Mouse (Mus musculus) liver, embryonic 11.5 days (tissue): ENCODE results near the gene Olfr975. TPM values are rescaled to one million over a fixed set of nuclear protein-coding genes. Genes with fewer than 3 reads are reported as not detected.
"Not testable (repeated sequence)": the region's sequence is repeated elsewhere in the genome, so short reads cannot be mapped to it uniquely, and the experiment has no call there.

Source experiments
- ATAC-seq: fragments of 200-750 bp; cut with Nextera tagmentation; replicated peaks from 2 replicates; pipeline ENCODE4 v1.8.0; 2017; ENCODE audit warnings: moderate number of reproducible peaks, mild to moderate bottlenecking, moderate TSS enrichment, moderate library complexity; ENCODE audit not compliant: low FRiP score
- DNase-seq: peaks from one replicate; pipeline ENCODE4 v3.0.0-alpha.2; 2017; ENCODE audit warnings: low spot score
- H3K27ac ChIP-seq: fragments of 300-500 bp; sonication (generic); 2 replicates; pipeline ENCODE4 v1.5.1; 2014; ENCODE audit warnings: mild to moderate bottlenecking, low read depth, low read length, control low read depth
- H3K27me3 ChIP-seq: fragments of 300-500 bp; sonication (generic); replicated peaks from 2 replicates; pipeline ENCODE4 v1.6.1; 2014; ENCODE audit warnings: low read length, mixed read lengths; ENCODE audit not compliant: control insufficient read depth, insufficient read depth
- H3K36me3 ChIP-seq: fragments of 300-500 bp; sonication (generic); 2 replicates; pipeline ENCODE4 v1.6.1; 2014; ENCODE audit warnings: mild to moderate bottlenecking, low read length, moderate library complexity, mixed read lengths; ENCODE audit not compliant: control insufficient read depth, insufficient read depth
- H3K4me1 ChIP-seq: fragments of 300-500 bp; sonication (generic); replicated peaks from 2 replicates; pipeline ENCODE4 v1.6.1; 2014; ENCODE audit warnings: low read length, mixed read lengths; ENCODE audit not compliant: control insufficient read depth, insufficient read depth
- H3K4me2 ChIP-seq: fragments of 300-500 bp; sonication (generic); 2 replicates; pipeline ENCODE4 v1.6.1; 2014; ENCODE audit warnings: mild to moderate bottlenecking, control low read depth, moderate library complexity
- H3K4me3 ChIP-seq: fragments of 300-500 bp; sonication (generic); 2 replicates; pipeline ENCODE4 v1.5.1; 2014; ENCODE audit warnings: low read depth, low read length, control low read depth
- H3K9ac ChIP-seq: fragments of 300-500 bp; sonication (generic); 2 replicates; pipeline ENCODE4 v1.6.1; 2014; ENCODE audit warnings: low read depth, low read length, control low read depth
- H3K9me3 ChIP-seq: fragments of 300-500 bp; sonication (generic); 2 replicates; pipeline ENCODE4 v1.6.1; 2016; ENCODE audit warnings: low read length, inconsistent platforms, mixed read lengths; ENCODE audit not compliant: control insufficient read depth
- WGBS: fragments of 180-500 bp; shearing (Covaris S2); extraction: QIAGEN DNeasy Blood & Tissue Kit; methylation state at CpG from one replicate; pipeline ENCODE4 v1.1.7; 2014; 5-methylcytosine and 5-hydroxymethylcytosine counted together
- polyA plus RNA-seq: library from polyadenylated mRNA; unstranded; fragments of >200 nt; fragmentation: Nextera tagmentation; extraction: Ambion mirVana; gene quantifications from 2 replicates; pipeline ENCODE4 v1.2.1, GENCODE M21; 2014

Gene Olfr975
- polyA plus RNA-seq, result not detected in 2 replicates

DNA sequence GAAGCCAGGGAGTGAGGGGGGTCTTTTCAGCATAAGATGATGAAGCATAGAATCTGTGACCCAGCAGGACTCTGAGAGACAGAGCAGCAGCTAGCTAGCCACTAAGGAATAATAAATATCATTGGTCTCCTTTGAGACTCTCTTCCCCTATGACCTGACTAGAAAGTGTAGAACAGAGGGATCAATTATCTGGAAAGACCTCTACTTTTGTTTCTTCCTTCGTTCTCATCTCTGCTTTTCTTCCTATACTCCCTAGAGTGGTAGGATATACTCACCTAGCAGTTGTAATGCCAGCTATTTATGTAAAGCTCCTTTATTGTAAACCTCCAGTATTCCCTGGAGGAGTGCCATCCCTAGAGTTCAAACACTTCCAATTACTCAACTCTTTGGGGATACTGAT is at the start of gene Olfr975:
Gene Olfr975 (minus strand): TSS at position 101 of the 400 bp plus-strand sequence.
- ATAC-seq (no peak), DNase-seq (no peak)
- H3K4me2 ChIP-seq, result no peak within 1 kb of the TSS
- H3K4me3 ChIP-seq, result no peak within 1 kb of the TSS
- H3K9me3 ChIP-seq, result no peaks in the 10 kb centered on the region
- H3K27ac ChIP-seq, result no peak within 1 kb of the TSS
- WGBS, result 54% methylated on average over 1 of the region's 1 CpGs
- no peak within 1 kb of the TSS for H3K9ac ChIP-seq
- H3K27me3 ChIP-seq, result no peaks in the 10 kb centered on the region
- no peaks in the 10 kb centered on the region for H3K4me1 ChIP-seq
- no peaks in the 10 kb centered on the region for H3K36me3 ChIP-seq

DNA sequence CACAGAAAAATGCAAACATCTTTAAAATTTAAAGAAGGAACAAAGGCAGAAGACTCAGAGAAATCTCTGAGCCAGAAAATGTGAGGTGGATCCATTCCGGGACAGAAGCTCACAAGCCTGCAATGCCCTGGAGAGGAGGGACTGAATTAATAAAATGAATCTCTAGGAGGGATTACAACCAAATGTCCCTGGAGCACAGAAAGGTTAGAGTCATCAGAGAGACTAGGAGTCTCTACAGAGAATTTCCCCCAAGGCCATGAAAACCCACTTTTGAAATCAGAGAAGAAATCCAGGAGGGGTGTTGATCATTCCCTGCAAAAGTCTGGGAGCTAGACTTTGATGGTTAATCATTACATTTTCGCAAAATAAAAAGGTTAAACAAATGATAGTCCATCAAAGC is 40.0 kb upstream of the Olfr975 start, which contains the start of gene Olfr978:
Gene Olfr978 (plus strand): TSS at position 301 of the 400 bp plus-strand sequence.
- Histone ChIP-seq H3K36me3 (no peaks in the 10 kb centered on the region), H3K4me2 (no peak within 1 kb of the TSS), H3K27me3 (no peaks in the 10 kb centered on the region), H3K4me1 (no peaks in the 10 kb centered on the region), H3K9me3 (no peaks in the 10 kb centered on the region), H3K27ac (no peak within 1 kb of the TSS), H3K4me3 (no peak within 1 kb of the TSS), H3K9ac (no peak within 1 kb of the TSS)
- 81% methylated on average over 2 of the region's 2 CpGs for WGBS
- DNase-seq, result no peak
- no peak for ATAC-seq

DNA sequence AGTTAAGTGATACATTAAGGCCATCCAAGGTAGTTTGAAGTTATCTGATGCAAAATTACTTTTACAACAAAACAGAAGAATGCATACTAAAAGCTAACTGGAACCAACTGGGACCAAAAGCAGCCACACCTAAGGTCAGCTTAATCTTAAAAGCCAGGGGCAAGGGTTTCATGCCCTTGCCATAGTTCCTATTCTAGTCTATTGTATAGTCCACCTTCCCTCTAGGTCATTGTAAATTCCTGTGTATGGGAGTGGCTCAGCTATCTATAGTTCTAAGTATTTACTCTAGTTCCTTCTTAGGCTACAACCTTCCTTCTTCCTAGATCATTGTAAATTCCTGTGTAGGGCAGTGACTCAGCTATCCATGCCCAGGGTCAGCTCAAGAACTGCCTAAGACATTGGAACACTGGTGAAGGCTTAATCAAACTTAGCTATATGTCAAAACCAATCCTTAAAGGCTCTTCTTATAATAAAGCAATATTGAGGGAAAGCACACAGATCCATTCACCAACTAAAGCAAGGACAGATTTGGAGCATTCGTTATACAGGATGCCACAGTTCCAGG is 24.8 kb upstream of the Olfr975 start:
- DNase-seq, ATAC-seq, H3K4me3 ChIP-seq, H3K4me2 ChIP-seq, H3K9me3 ChIP-seq, H3K9ac ChIP-seq, H3K36me3 ChIP-seq, H3K27ac ChIP-seq, H3K4me1 ChIP-seq, H3K27me3 ChIP-seq: not testable (repeated sequence)
- WGBS, result 76% methylated on average over 1 of the region's 1 CpGs

- not testable (repeated sequence) for DNase-seq, H3K4me2 ChIP-seq, H3K4me1 ChIP-seq, H3K36me3 ChIP-seq, H3K9me3 ChIP-seq, H3K4me3 ChIP-seq, H3K9ac ChIP-seq, ATAC-seq, H3K27me3 ChIP-seq, H3K27ac ChIP-seq
- 82% methylated on average over 7 of the region's 9 CpGs for WGBS
These were observed 9.2 kb upstream of the Olfr975 start, which contains the start of gene Olfr976 for GRCm38 (mm10) chr9:39961033-39961432. Gene Olfr976 (minus strand): TSS chr9:39961133.

GRCm38 (mm10) chr9:39937201-39937600 is 14.6 kb downstream of the Olfr975 start, which contains the start of gene Olfr974:
Gene Olfr974 (plus strand): TSS chr9:39937501.
- H3K4me2 ChIP-seq, result no peak within 1 kb of the TSS
- no peaks in the 10 kb centered on the region for H3K9me3 ChIP-seq
- H3K27me3 ChIP-seq, result no peaks in the 10 kb centered on the region
- no peak within 1 kb of the TSS for H3K4me3 ChIP-seq
- ATAC-seq, result no peak
- H3K9ac ChIP-seq, result no peak within 1 kb of the TSS
- no peak within 1 kb of the TSS for H3K27ac ChIP-seq
- no peaks in the 10 kb centered on the region for H3K36me3 ChIP-seq
- WGBS, result 84% methylated on average over 1 of the region's 1 CpGs
- H3K4me1 ChIP-seq, result no peaks in the 10 kb centered on the region
- DNase-seq, result no peak

- not testable (repeated sequence) for H3K4me3 ChIP-seq, H3K4me2 ChIP-seq, DNase-seq, H3K27ac ChIP-seq, H3K4me1 ChIP-seq, H3K27me3 ChIP-seq, ATAC-seq, H3K9me3 ChIP-seq, H3K9ac ChIP-seq, H3K36me3 ChIP-seq
- 70% methylated on average over 1 of the region's 1 CpGs for WGBS
These were observed 23.0 kb downstream of the Olfr975 start for GRCm38 (mm10) chr9:39928837-39929236.

- not testable (repeated sequence) for DNase-seq, H3K27me3 ChIP-seq, H3K4me3 ChIP-seq, H3K36me3 ChIP-seq, H3K9me3 ChIP-seq, H3K4me2 ChIP-seq, ATAC-seq, H3K27ac ChIP-seq, H3K9ac ChIP-seq, H3K4me1 ChIP-seq
- no CpG with 5 or more reads among the region's 4 CpGs for WGBS
These were observed 23.6 kb downstream of the Olfr975 start for GRCm38 (mm10) chr9:39927975-39928836.

GRCm38 (mm10) chr9:39909939-39910338 is 41.9 kb downstream of the Olfr975 start:
- H3K9ac ChIP-seq, result no peak overlapping the region
- no peaks in the 10 kb centered on the region for H3K9me3 ChIP-seq
- no peak for DNase-seq
- no peak overlapping the region for H3K4me3 ChIP-seq
- no peak overlapping the region for H3K4me2 ChIP-seq
- ATAC-seq, result no peak
- no peaks in the 10 kb centered on the region for H3K36me3 ChIP-seq
- WGBS, result 77% methylated on average over 3 of the region's 3 CpGs
- no peak overlapping the region for H3K27ac ChIP-seq
- H3K27me3 ChIP-seq, result no peaks in the 10 kb centered on the region
- no peaks in the 10 kb centered on the region for H3K4me1 ChIP-seq
